Mouse (Mus musculus): ENCODE results near the gene Shank2. TPM values are rescaled to one million over a fixed set of nuclear protein-coding genes. Genes with fewer than 3 reads are reported as not detected.

Shank2 gene
- 1.5 and 1.7 TPM in 2 replicates for polyA plus RNA-seq (2015; fragmentation: Nextera tagmentation; extraction: Ambion mirVana)

- Histone ChIP-seq H3K9ac (no peak within 1 kb of the TSS), H3K9me3 (peaks cover 4% of the 10 kb centered on the region; the same call in 1 of the 2 replicates), H3K27ac (no peak within 1 kb of the TSS), H3K4me2 (no peak within 1 kb of the TSS), H3K27me3 (no peaks in the 10 kb centered on the region), H3K4me1 (no peaks in the 10 kb centered on the region), H3K36me3 (no peaks in the 10 kb centered on the region), H3K4me3 (no peak within 1 kb of the TSS)
- WGBS = 83% methylated on average over 3 of the region's 3 CpGs
- no peak for ATAC-seq (ENCODE audit: insufficient number of reproducible peaks, insufficient read depth, low FRiP score, low TSS enrichment, low read depth)
Observed at GRCm38 (mm10) chr7:144001628-144002027, at the start of gene Shank2. Shank2 (plus strand) TSS chr7:144001928.

- Histone ChIP-seq H3K27me3 (no peaks in the 10 kb centered on the region; the same call in 1 of the 2 replicates), H3K4me2 (no peak overlapping the region), H3K36me3 (no peaks in the 10 kb centered on the region), H3K4me3 (no peak overlapping the region), H3K27ac (no peak overlapping the region), H3K4me1 (no peaks in the 10 kb centered on the region), H3K9ac (no peak overlapping the region), H3K9me3 (no peaks in the 10 kb centered on the region)
- 85% methylated on average over 3 of the region's 3 CpGs for WGBS
- ATAC-seq (ENCODE audit: insufficient number of reproducible peaks, insufficient read depth, low FRiP score, low TSS enrichment, low read depth) = no peak
Observed at GRCm38 (mm10) chr7:143952130-143952529, 49.6 kb upstream of the Shank2 start.

DNA sequence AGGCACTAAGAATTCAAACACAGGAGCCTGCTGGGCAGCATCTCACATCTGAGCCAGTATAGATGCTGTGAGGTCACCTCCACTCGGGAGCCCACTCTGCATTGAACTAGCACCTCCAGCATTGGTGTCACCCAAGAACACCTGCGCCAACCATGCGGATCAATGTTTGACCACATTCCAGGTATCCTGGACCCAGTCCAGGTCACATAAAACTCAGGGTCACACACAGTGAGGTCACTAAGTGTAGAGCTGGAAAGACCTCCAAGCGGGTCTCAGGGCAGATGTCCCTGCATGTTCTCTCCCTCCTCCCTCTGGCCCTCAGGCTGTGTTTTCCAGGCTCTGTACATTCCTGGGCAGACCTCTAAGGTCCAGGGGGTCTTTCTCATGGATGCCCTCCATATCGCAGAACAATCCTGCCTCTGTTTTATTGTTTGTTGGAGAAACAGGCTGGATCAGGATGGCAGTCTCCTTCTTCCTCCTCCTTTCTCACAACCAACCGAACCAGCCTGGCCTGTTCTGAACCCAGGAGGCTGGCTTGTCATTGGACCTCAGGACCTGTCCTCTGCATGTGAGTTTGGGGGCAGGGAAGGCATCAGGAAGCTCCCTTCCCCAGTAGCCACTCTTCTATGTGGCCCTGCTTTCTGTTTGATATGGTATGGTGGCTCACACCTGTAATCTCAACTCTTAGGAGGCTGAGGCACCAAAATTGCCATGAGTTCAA is 45.0 kb upstream of the Shank2 start:
- ATAC-seq (ENCODE audit: insufficient number of reproducible peaks, insufficient read depth, low FRiP score, low TSS enrichment, low read depth) = no peak
- no peak overlapping the region for H3K4me2 ChIP-seq
- H3K27ac ChIP-seq = no peak overlapping the region
- no peak overlapping the region for H3K9ac ChIP-seq
- no peaks in the 10 kb centered on the region for H3K27me3 ChIP-seq
- no peaks in the 10 kb centered on the region for H3K36me3 ChIP-seq
- peaks cover 4% of the 10 kb centered on the region; the same call in 1 of the 2 replicates for H3K4me1 ChIP-seq
- H3K4me3 ChIP-seq = no peak overlapping the region
- 69% methylated on average over 6 of the region's 6 CpGs for WGBS
- H3K9me3 ChIP-seq = no peaks in the 10 kb centered on the region

DNA sequence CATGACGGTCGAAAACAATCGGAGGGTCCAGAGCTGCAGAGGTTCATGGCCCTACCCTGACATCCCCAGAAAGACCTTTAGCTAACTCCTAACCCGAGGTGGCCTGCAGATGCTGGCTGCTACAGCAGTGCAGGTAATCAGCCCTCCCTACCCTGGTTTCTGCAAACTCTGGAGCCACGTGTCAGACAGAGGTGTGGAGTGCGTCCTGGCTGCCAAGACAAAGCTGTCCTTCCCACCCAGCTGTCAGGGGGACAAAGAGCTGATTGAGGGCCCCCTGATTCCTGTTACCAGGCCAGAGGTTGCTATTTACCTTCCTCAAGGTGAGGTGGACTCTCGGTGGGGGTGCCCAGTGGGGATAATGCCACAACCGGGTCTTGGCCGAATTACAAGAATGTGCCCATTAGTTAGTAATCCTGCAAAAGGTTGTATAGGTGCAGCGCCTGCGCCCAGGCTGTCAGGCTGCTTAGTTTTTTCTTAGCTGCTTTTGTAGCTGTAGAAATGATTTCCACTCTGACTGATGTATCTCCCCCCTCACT is 43.6 kb upstream of the Shank2 start:
- no peaks in the 10 kb centered on the region for H3K9me3 ChIP-seq
- H3K36me3 ChIP-seq = no peaks in the 10 kb centered on the region
- no peak overlapping the region for H3K9ac ChIP-seq
- 60% methylated on average over 11 of the region's 11 CpGs for WGBS
- no peak for ATAC-seq (ENCODE audit: insufficient number of reproducible peaks, insufficient read depth, low FRiP score, low TSS enrichment, low read depth)
- no peak overlapping the region for H3K27ac ChIP-seq
- no peaks in the 10 kb centered on the region for H3K27me3 ChIP-seq
- no peak overlapping the region for H3K4me2 ChIP-seq
- no peak overlapping the region for H3K4me3 ChIP-seq
- peaks cover 4% of the 10 kb centered on the region; the same call in 1 of the 2 replicates for H3K4me1 ChIP-seq

DNA sequence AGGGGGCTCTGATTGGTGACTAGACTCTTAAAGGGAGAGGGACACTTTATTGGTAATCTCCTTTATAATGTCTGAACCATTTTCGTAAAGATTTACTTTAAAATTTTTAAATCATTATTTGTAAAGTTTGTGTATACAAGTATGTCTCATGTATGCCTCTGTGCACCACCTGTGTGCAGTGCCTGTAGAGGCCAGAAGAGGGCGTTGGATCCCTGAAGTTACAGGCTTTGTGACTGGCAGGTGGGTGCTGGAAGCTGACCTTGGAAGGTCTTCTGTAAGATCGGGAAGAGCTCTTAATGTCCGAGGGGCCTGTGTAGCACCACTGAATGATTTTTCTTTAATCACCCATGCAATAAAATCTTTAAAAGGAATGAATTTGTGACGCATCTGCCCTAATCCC is 37.9 kb upstream of the Shank2 start:
- Histone ChIP-seq H3K36me3 (no peaks in the 10 kb centered on the region), H3K4me2 (no peak overlapping the region), H3K27me3 (no peaks in the 10 kb centered on the region), H3K4me3 (no peak overlapping the region), H3K9ac (no peak overlapping the region), H3K4me1 (peaks cover 4% of the 10 kb centered on the region; the same call in 1 of the 2 replicates), H3K9me3 (no peaks in the 10 kb centered on the region), H3K27ac (no peak overlapping the region)
- ATAC-seq (ENCODE audit: insufficient number of reproducible peaks, insufficient read depth, low FRiP score, low TSS enrichment, low read depth) = no peak
- 84% methylated on average over 5 of the region's 5 CpGs for WGBS

DNA sequence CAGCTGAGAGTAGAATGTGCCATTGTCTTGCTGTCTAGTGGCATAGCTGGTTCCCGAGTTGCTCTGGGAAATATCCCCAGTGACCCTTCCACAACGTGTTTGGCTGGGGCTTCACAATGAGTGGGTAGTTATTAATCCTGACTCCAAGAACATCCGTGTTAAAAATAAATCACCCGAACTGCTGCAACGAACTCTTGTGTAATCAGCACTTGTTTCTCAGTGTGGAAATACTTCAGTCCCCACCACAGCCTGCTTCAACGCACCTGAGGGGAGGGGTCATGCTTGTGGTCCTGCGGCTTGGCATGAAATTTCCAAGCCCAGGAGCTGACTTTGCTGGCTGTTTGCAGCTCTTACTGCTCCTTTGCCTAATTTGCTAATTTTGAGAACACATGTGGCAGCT is 35.1 kb upstream of the Shank2 start:
- no peak overlapping the region for H3K27ac ChIP-seq
- WGBS = 77% methylated on average over 7 of the region's 7 CpGs
- ATAC-seq (ENCODE audit: insufficient number of reproducible peaks, insufficient read depth, low FRiP score, low TSS enrichment, low read depth) = no peak

GRCm38 (mm10) chr7:143977491-143977830 is 24.3 kb upstream of the Shank2 start:
- peak overlapping the region; percentile 53 for H3K4me3 ChIP-seq
- H3K27ac ChIP-seq = no peak overlapping the region
- H3K4me1 ChIP-seq = peaks cover 19% of the 10 kb centered on the region
- ATAC-seq (ENCODE audit: insufficient number of reproducible peaks, insufficient read depth, low FRiP score, low TSS enrichment, low read depth) = no peak
- H3K4me2 ChIP-seq = peak overlapping the region; percentile 94
- no peak overlapping the region; the same call in 1 of the 2 replicates for H3K9ac ChIP-seq
- no peaks in the 10 kb centered on the region for H3K9me3 ChIP-seq
- peaks cover 79% of the 10 kb centered on the region for H3K27me3 ChIP-seq
- WGBS = 16% methylated on average over 5 of the region's 5 CpGs
- H3K36me3 ChIP-seq = no peaks in the 10 kb centered on the region

More for the DNA sequence above, 35.1 kb upstream of the Shank2 start:
- no peak overlapping the region for H3K4me3 ChIP-seq
- H3K4me2 ChIP-seq = no peak overlapping the region
- H3K4me1 ChIP-seq = no peaks in the 10 kb centered on the region
- H3K27me3 ChIP-seq = no peaks in the 10 kb centered on the region
- no peaks in the 10 kb centered on the region for H3K9me3 ChIP-seq
- H3K9ac ChIP-seq = no peak overlapping the region
- no peaks in the 10 kb centered on the region for H3K36me3 ChIP-seq

- peak overlapping the region; percentile 58 for H3K9ac ChIP-seq
- H3K4me2 ChIP-seq = peak overlapping the region; percentile 94
- under 1% methylated on average over 66 of the region's 67 CpGs for WGBS
- H3K4me1 ChIP-seq = peaks cover 19% of the 10 kb centered on the region
- H3K36me3 ChIP-seq = no peaks in the 10 kb centered on the region
- ATAC-seq (ENCODE audit: insufficient number of reproducible peaks, insufficient read depth, low FRiP score, low TSS enrichment, low read depth) = no peak
- peaks cover 83% of the 10 kb centered on the region for H3K27me3 ChIP-seq
- no peak overlapping the region for H3K27ac ChIP-seq
- H3K4me3 ChIP-seq = peak overlapping the region; percentile 53
- no peaks in the 10 kb centered on the region for H3K9me3 ChIP-seq
Observed at GRCm38 (mm10) chr7:143977831-143978682, 23.7 kb upstream of the Shank2 start.

DNA sequence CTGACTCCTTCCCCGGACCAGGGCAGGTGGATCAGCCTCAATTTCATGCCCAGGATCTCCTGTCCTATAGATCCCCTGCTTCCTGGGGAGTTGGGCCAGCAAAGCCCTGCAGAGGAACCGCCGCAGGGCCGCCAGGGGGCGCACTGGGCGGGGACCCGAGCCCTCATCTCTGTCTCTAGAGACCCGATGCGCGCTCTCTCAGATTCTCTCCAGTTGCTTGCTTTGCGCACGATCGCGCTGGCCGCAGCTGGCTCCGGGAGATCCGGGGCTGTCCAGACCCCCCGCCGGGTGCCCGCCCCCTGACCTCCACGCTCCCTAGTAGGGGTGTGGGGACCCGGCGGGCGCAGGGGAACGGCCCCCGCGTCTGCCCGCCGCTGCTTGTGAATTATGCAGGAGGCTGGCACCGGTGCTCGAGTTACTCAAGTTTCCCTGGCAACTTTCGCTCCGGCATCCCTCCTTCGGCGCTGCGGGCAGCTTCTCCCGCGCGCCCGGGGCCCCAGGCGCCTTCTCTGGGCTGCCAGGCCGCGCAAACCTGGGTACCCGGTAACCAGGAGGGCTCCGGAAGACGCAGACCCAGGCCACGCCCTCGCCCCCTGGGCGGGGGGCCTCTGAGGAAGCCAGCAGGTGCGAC is 22.9 kb upstream of the Shank2 start:
- H3K27ac ChIP-seq = no peak overlapping the region
- no peak; the same call in 1 of the 2 replicates for ATAC-seq (ENCODE audit: insufficient number of reproducible peaks, insufficient read depth, low FRiP score, low TSS enrichment, low read depth)
- peak overlapping the region; percentile 58 for H3K9ac ChIP-seq
- H3K4me2 ChIP-seq = peak overlapping the region; percentile 94
- H3K36me3 ChIP-seq = no peaks in the 10 kb centered on the region
- H3K27me3 ChIP-seq = peaks cover 87% of the 10 kb centered on the region
- no peaks in the 10 kb centered on the region for H3K9me3 ChIP-seq
- peak overlapping the region; percentile 53 for H3K4me3 ChIP-seq
- peaks cover 19% of the 10 kb centered on the region for H3K4me1 ChIP-seq
- under 1% methylated on average over 50 of the region's 50 CpGs for WGBS

- 45% methylated on average over 5 of the region's 5 CpGs for WGBS
- Histone ChIP-seq H3K27me3 (peaks cover 83% of the 10 kb centered on the region), H3K9ac (no peak overlapping the region), H3K4me2 (no peak overlapping the region), H3K4me3 (no peak overlapping the region), H3K27ac (no peak overlapping the region), H3K9me3 (no peaks in the 10 kb centered on the region), H3K36me3 (no peaks in the 10 kb centered on the region), H3K4me1 (peaks cover 19% of the 10 kb centered on the region)
- ATAC-seq (ENCODE audit: insufficient number of reproducible peaks, insufficient read depth, low FRiP score, low TSS enrichment, low read depth) = no peak
Observed at GRCm38 (mm10) chr7:143979986-143980385, 21.7 kb upstream of the Shank2 start.

- Histone ChIP-seq H3K27me3 (peaks cover 20% of the 10 kb centered on the region), H3K4me2 (no peak overlapping the region), H3K4me1 (no peaks in the 10 kb centered on the region), H3K9ac (no peak overlapping the region), H3K9me3 (no peaks in the 10 kb centered on the region), H3K4me3 (no peak overlapping the region), H3K27ac (no peak overlapping the region), H3K36me3 (no peaks in the 10 kb centered on the region)
- WGBS = 87% methylated on average over 2 of the region's 2 CpGs
- no peak for ATAC-seq (ENCODE audit: insufficient number of reproducible peaks, insufficient read depth, low FRiP score, low TSS enrichment, low read depth)
Observed at GRCm38 (mm10) chr7:143986281-143986680, 15.4 kb upstream of the Shank2 start.
